Mouse (Mus musculus) hindbrain, embryonic 12.5 days (tissue): ENCODE measurements at regions not wholly inside any gene's neighbourhood (a gene's known extent, or its start where the extent isn't known, plus 50 kb on each side); places are given as distances from the start of the nearest gene placed in this dataset.

Experiments
- ATAC-seq: fragments of 200-750 bp; cut with Nextera tagmentation; 2 replicates; pipeline ENCODE4 v1.8.0; 2017; ENCODE audit warnings: moderate TSS enrichment; ENCODE audit not compliant: low FRiP score
- H3K27ac ChIP-seq: fragments of 300-500 bp; sonication (generic); 2 replicates; pipeline ENCODE4 v1.5.1; 2016; ENCODE audit warnings: mild to moderate bottlenecking
- H3K27me3 ChIP-seq: fragments of 300-500 bp; sonication (generic); 2 replicates; pipeline ENCODE4 v1.6.1; 2016; ENCODE audit warnings: mild to moderate bottlenecking
- H3K36me3 ChIP-seq: fragments of 300-500 bp; sonication (generic); 2 replicates; pipeline ENCODE4 v1.6.1; 2016; ENCODE audit warnings: mild to moderate bottlenecking
- H3K4me1 ChIP-seq: fragments of 300-500 bp; sonication (generic); 2 replicates; pipeline ENCODE4 v1.6.1; 2016
- H3K4me2 ChIP-seq: fragments of 300-500 bp; sonication (generic); replicated peaks from 2 replicates; pipeline ENCODE4 v1.6.1; 2016; ENCODE audit warnings: mild to moderate bottlenecking
- H3K4me3 ChIP-seq: fragments of 300-500 bp; sonication (generic); 2 replicates; pipeline ENCODE4 v1.5.1; 2016; ENCODE audit warnings: mild to moderate bottlenecking
- H3K9ac ChIP-seq: fragments of 300-500 bp; sonication (generic); 2 replicates; pipeline ENCODE4 v1.6.1; 2016; ENCODE audit warnings: mild to moderate bottlenecking, moderate library complexity
- H3K9me3 ChIP-seq: fragments of 300-500 bp; sonication (generic); replicated peaks from 2 replicates; pipeline ENCODE4 v1.6.1; 2016; ENCODE audit warnings: mild to moderate bottlenecking
- WGBS: fragments of 180-500 bp; shearing (Covaris S2); methylation state at CpG from one replicate; pipeline ENCODE4 v1.1.7; 2016; 5-methylcytosine and 5-hydroxymethylcytosine counted together

DNA sequence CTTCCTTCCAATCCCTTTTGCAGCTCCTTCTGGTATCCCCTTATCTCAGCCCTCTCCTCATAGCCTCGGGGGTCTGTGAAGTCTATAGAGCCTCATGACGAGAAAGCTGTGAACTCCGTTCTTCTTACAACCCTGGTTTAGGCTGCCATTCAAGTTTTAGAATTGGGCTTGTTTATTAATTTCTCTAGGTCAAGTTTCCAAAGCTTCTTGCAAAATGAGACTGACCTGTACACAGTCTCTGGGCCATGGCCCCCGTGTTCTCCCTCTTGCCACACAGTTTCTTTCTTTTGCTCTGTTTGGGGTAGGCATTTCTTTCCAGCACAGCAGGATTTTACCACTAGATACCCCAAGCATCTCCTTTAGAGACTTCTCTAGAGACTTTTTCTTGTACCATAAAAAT lies 322.0 kb upstream of the Zeb2 start:
- H3K27me3 ChIP-seq: no peaks in the 10 kb centered on the region
- H3K4me3 ChIP-seq: no peak overlapping the region
- H3K9me3 ChIP-seq: no peaks in the 10 kb centered on the region
- 62% methylated on average over 4 of the region's 4 CpGs for WGBS
- H3K4me2 ChIP-seq: no peak overlapping the region
- no peak for ATAC-seq
- no peak overlapping the region for H3K27ac ChIP-seq
- H3K36me3 ChIP-seq: no peaks in the 10 kb centered on the region
- no peak overlapping the region for H3K9ac ChIP-seq
- H3K4me1 ChIP-seq: peaks cover 3% of the 10 kb centered on the region

DNA sequence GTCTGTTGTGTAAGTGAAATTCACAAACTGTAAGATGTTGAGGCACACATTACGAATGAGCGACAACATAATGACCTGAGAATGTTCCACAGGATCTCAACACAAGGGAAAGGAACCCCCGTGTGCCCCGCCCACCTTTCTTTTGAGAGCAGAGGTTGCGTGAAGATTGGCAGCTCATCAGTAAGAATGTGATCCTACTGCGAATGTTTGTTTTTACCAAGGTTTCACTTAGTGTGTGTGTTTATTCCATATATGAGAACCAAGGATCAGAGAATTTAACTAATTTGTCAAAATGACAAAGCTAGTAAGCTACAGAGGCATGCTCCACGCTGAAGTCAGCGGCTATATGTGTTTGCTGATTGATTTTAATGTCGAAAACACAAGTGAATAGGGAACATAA lies 321.5 kb upstream of the Zeb2 start:
- 72% methylated on average over 9 of the region's 9 CpGs for WGBS
- Histone ChIP-seq H3K4me3 (no peak overlapping the region), H3K4me1 (peaks cover 3% of the 10 kb centered on the region), H3K9ac (no peak overlapping the region), H3K27me3 (no peaks in the 10 kb centered on the region), H3K36me3 (no peaks in the 10 kb centered on the region), H3K27ac (no peak overlapping the region), H3K4me2 (no peak overlapping the region), H3K9me3 (no peaks in the 10 kb centered on the region)
- no peak for ATAC-seq

DNA sequence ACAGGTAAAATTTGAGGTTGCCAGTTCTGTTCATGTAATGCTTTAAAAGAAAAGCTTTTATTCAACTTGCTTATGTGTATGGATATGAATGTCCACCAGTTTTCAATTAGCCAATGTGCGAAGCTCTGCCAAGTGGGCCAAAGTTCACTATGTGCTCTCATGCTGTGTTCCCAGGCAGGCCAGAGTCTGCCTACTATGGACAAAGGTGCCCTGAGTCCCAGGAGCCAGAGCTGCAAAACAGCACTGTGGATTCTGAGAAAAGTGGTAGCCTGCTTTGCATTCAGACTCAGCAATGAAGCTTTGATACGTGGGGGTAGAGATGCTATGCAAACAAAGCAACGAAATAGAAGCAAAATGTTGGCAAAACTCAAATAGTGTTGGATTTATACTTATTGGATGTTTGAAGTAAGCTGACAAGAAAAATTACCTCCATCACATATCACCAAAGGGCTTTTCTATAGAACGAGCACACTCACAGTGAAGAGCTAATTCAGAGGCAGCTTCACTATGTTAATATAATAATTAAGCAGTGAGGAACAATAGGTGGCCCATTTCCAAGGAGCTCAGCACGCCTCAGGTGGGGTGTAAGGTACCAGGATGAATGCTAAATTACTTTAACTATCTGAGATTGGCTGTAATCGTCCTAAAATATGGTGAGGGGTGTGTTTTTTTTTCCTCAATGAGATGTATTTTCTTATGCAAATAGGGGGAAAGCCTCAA lies 318.2 kb upstream of the Zeb2 start:
- H3K9me3 ChIP-seq: no peaks in the 10 kb centered on the region
- WGBS: 59% methylated on average over 6 of the region's 6 CpGs
- H3K9ac ChIP-seq: no peak overlapping the region
- no peak overlapping the region for H3K27ac ChIP-seq
- H3K4me3 ChIP-seq: no peak overlapping the region
- ATAC-seq: no peak
- no peaks in the 10 kb centered on the region for H3K27me3 ChIP-seq
- H3K4me1 ChIP-seq: peaks cover 3% of the 10 kb centered on the region
- no peaks in the 10 kb centered on the region for H3K36me3 ChIP-seq
- no peak overlapping the region for H3K4me2 ChIP-seq

DNA sequence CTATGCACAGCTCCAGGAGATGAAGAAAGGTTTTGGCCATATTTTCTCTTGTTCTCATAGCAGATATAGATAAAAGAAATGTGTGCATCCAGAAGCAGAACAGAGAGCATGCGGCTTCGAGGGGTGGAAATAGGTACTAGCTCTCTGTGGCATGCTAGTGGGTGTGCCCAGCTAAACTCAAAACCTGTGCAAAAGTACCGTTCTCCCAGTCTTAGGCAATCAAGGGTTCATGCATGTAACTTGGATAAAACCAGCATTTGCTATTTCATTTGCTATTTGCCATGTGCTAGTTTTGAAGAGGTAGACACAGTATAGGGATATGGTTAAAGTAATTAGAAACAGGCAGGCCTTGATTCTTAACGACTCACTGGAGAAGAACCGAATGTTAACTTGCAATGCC lies 317.6 kb upstream of the Zeb2 start:
- Histone ChIP-seq H3K4me2 (no peak overlapping the region), H3K27me3 (no peaks in the 10 kb centered on the region), H3K27ac (no peak overlapping the region), H3K4me1 (peaks cover 3% of the 10 kb centered on the region), H3K9me3 (no peaks in the 10 kb centered on the region), H3K4me3 (no peak overlapping the region), H3K36me3 (no peaks in the 10 kb centered on the region), H3K9ac (no peak overlapping the region)
- no peak for ATAC-seq
- WGBS: 89% methylated on average over 5 of the region's 5 CpGs

DNA sequence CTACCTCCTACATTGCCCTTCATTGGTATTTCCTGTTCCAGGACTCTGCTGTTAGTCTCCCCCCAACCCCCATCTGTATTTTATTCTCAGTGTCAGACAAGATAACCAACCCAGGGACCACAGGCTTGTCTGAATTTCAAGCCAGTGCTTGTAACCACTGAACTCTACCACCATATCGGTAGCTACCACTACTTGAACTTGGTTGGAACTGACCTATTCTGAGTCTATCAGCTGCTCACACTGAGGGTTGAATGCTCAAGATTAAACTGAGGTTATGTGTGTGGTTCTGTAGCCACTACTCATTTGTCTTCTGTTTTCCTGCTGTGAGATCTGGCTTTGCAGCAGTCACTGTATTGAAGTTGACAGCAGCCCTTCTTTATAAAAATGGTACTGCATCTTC lies 317.0 kb upstream of the Zeb2 start:
- WGBS: 88% methylated on average over 1 of the region's 1 CpGs
- Histone ChIP-seq H3K4me1 (peaks cover 3% of the 10 kb centered on the region), H3K27ac (no peak overlapping the region), H3K27me3 (no peaks in the 10 kb centered on the region), H3K9me3 (no peaks in the 10 kb centered on the region), H3K9ac (no peak overlapping the region), H3K36me3 (no peaks in the 10 kb centered on the region), H3K4me2 (no peak overlapping the region), H3K4me3 (no peak overlapping the region)
- ATAC-seq: no peak

DNA sequence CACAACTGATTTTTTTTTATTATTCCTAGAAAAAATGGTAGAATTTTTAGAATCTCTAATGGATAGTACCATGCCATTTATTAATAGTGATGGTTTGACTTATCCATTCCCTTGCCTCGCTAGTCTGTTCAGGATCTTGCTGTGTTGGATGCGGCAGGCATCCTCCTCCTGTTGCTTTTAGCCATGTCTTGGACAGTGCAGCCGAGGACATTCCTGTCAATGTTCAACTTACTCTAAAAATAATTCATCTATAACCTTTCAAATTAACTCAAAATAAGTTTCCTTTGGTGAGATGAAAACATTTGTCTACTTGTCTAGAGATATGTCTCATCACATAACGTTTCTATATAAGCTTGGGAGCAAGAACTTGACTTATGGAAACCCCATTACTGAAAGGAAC lies 314.2 kb upstream of the Zeb2 start:
- Histone ChIP-seq H3K27ac (no peak overlapping the region), H3K4me2 (no peak overlapping the region), H3K4me3 (no peak overlapping the region), H3K9me3 (no peaks in the 10 kb centered on the region), H3K27me3 (no peaks in the 10 kb centered on the region), H3K4me1 (peaks cover 3% of the 10 kb centered on the region), H3K36me3 (no peaks in the 10 kb centered on the region), H3K9ac (no peak overlapping the region)
- ATAC-seq: no peak
- WGBS: 93% methylated on average over 4 of the region's 4 CpGs

DNA sequence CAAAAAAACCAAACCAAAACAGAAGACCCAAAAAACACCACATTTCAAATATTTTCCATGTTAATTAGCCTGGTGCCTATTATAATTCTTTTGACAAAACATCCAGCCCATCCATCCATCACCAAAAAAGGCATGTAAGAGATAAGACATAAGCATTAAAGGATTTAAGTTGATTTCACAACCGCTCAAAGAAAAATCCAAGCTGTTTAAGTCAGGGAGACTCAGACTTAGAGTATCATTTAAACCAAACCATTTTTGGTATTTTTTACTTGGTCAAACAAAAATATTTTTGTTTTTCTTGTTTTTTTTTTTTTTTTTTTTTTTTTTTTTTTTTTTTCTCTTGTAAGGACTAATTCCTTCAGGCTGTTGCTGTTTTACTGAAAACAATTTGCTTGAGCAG lies 304.6 kb upstream of the Zeb2 start:
- Histone ChIP-seq H3K4me3 (no peak overlapping the region), H3K9me3 (no peaks in the 10 kb centered on the region), H3K4me1 (no peaks in the 10 kb centered on the region), H3K4me2 (no peak overlapping the region), H3K27ac (no peak overlapping the region), H3K27me3 (no peaks in the 10 kb centered on the region), H3K9ac (no peak overlapping the region), H3K36me3 (no peaks in the 10 kb centered on the region)
- no peak for ATAC-seq
- 94% methylated on average over 1 of the region's 1 CpGs for WGBS

DNA sequence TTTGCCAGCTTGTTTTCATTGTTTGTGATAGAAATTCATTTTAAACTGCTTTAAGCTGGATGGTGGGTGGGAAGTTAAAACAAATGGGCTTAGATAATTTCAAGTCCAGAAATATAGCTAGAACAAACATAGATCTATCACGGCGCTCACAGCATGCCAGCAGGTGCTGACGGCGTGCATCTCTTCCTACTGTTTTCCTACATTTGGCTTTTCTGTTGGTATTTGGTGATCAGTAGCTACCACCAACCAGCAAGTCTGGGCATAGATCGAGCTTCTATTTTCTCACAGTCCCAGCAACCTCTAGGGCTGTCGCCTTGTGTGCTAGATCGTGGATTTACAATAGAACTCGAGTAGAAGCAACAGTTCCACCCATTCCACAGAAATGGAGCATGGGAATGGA lies 290.9 kb upstream of the Zeb2 start:
- WGBS: 91% methylated on average over 8 of the region's 8 CpGs
- Histone ChIP-seq H3K27ac (no peak overlapping the region), H3K9ac (no peak overlapping the region), H3K9me3 (no peaks in the 10 kb centered on the region), H3K4me1 (peaks cover 15% of the 10 kb centered on the region), H3K36me3 (no peaks in the 10 kb centered on the region), H3K4me3 (no peak overlapping the region), H3K27me3 (no peaks in the 10 kb centered on the region), H3K4me2 (no peak overlapping the region)
- no peak for ATAC-seq

DNA sequence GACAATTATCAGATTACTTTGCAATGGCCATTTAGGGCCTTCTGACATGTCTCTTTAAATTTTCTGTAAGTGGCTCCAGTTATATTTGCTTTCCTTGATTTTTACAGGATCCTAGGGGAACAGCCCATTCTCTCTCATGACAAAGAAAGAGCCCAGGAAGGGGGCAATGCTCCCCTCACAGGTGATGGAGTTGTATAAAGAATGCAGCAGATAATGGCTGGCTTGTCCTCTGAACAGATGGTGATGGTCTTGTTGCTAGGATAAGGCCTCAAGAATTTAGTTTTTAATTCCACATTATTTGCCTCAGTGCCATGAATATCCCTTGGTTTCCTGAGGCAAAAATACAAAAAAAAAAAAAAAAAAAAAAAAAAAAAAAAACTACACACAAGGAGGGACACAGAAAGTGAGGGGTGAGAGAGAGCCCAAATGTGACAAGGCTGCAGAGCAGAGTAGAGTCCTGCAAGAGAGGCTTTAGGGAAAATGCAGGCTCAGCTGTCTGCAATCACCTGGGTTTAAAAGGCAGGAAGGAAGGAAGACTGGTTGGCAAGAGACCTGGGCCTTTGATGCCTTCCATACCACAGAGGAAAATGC lies 272.8 kb upstream of the Zeb2 start:
- Histone ChIP-seq H3K4me3 (no peak overlapping the region), H3K9ac (no peak overlapping the region), H3K27me3 (no peaks in the 10 kb centered on the region), H3K9me3 (no peaks in the 10 kb centered on the region), H3K27ac (peak overlapping the region; percentile 57; the same call in 1 of the 2 replicates), H3K4me2 (no peak overlapping the region), H3K36me3 (no peaks in the 10 kb centered on the region), H3K4me1 (0 out of 2 replicates have a peak, but pooled peaks cover 7% of the 10 kb centered on the region)
- peak; percentile 77 for ATAC-seq

DNA sequence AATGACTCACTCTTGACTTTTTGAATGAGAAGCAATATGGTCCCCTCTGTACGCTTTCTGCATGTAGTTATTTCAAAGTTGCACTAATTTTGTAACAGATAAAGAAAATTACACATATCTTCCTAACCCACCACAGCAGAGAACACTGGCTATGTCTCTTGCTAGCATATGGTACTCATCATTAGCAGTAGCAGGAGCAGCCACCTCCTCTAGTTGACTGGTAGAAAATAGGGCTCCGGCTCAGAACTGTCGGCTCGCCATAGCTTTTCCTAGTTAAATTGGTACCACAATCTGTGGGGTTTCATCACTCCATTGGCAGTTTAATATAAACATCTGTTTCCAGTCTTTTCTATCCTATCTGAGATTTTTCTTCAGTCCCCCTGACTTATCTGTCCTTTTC lies 254.1 kb upstream of the Zeb2 start:
- Histone ChIP-seq H3K4me1 (no peaks in the 10 kb centered on the region), H3K36me3 (no peaks in the 10 kb centered on the region), H3K4me3 (no peak overlapping the region), H3K4me2 (no peak overlapping the region), H3K27me3 (no peaks in the 10 kb centered on the region), H3K9me3 (no peaks in the 10 kb centered on the region), H3K27ac (no peak overlapping the region), H3K9ac (no peak overlapping the region)
- no peak for ATAC-seq
- 87% methylated on average over 4 of the region's 4 CpGs for WGBS

DNA sequence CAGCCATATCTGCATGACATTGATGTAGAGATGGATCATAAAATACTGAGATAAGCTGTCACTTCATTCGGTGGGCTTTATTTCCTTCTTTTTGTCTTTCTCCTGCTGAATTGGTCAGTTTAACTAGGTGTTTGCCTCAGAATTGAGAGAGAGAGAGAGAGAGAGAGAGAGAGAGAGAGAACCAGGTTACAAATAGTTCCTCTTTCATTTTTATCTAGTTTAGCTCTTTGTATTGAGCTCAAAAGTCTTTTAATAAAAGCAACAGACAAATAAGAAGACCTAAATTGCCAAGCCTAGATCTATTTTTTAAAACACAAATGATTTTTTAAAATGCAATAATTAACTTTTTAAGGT lies 253.4 kb upstream of the Zeb2 start:
- Histone ChIP-seq H3K4me2 (no peak overlapping the region), H3K36me3 (no peaks in the 10 kb centered on the region), H3K9me3 (no peaks in the 10 kb centered on the region), H3K27ac (no peak overlapping the region), H3K9ac (no peak overlapping the region), H3K4me3 (no peak overlapping the region), H3K4me1 (no peaks in the 10 kb centered on the region), H3K27me3 (no peaks in the 10 kb centered on the region)
- 87% methylated on average over 1 of the region's 1 CpGs for WGBS
- no peak for ATAC-seq

DNA sequence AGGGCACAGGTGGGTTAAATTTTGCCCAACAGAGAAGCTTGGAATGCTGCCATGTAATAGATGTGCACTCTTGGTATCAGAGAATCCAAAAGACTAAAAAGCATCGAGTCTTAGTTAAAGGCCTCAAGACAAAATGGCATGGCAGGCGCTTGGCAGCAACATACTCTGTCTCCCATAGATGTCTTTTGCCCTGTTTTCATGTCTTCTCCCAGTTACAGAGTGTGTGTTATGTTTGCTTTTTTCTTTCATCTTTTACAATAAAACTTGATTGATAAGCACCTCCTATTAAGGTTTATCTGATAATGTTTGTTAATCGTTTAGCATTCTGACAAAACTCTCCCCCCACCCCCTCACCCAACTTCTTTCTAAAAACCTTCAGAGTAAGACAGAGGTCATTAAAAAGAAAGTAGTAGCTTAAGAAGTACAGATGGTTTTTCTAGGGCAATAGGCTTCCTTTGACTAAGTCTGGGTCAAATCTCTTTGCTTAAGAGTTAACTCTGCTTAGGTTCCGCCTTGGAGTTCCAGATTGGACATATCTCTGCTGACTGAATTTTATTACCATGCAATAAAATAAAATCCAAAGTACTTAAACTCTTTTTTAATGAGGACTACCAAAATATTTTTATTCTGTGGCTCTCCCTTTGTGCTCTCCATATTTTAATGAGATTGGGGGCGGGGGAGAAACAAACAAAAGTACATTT lies 252.9 kb upstream of the Zeb2 start:
- H3K4me2 ChIP-seq: no peak overlapping the region
- no peak overlapping the region for H3K4me3 ChIP-seq
- WGBS: 92% methylated on average over 5 of the region's 5 CpGs
- H3K9me3 ChIP-seq: no peaks in the 10 kb centered on the region
- ATAC-seq: no peak
- H3K27ac ChIP-seq: no peak overlapping the region
- H3K36me3 ChIP-seq: no peaks in the 10 kb centered on the region
- H3K4me1 ChIP-seq: no peaks in the 10 kb centered on the region
- H3K9ac ChIP-seq: no peak overlapping the region
- no peaks in the 10 kb centered on the region for H3K27me3 ChIP-seq

DNA sequence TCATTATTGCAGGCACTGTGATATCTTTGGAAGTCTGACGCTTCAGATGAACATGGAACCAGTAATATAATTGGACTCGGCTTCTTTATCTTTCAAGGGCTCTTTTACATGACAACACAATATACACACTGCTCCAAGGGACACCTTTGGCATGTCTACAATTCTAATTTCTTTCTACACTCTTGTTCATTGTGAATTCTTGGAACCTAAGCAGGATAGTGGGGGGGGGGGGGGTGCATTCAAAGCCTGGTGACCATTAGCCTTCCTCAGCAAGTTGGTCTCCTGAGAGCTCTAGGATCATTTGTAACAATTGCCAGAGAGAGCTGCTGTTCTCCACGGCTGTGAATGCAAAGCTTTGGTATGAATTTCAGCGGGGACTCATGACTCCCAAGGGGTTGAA lies 252.2 kb upstream of the Zeb2 start:
- no peak overlapping the region for H3K4me3 ChIP-seq
- H3K36me3 ChIP-seq: no peaks in the 10 kb centered on the region
- H3K27me3 ChIP-seq: no peaks in the 10 kb centered on the region
- no peak overlapping the region for H3K27ac ChIP-seq
- H3K9me3 ChIP-seq: no peaks in the 10 kb centered on the region
- H3K4me1 ChIP-seq: no peaks in the 10 kb centered on the region
- ATAC-seq: no peak
- H3K9ac ChIP-seq: no peak overlapping the region
- no peak overlapping the region for H3K4me2 ChIP-seq
- WGBS: 68% methylated on average over 4 of the region's 4 CpGs
